Mouse (Mus musculus): Measurements from ENCODE around the gene Agps.
"Not testable (repeated sequence)": the region's sequence is repeated elsewhere in the genome, so short reads cannot be mapped to it uniquely, and the experiment has no call there.

Agps gene

DNA sequence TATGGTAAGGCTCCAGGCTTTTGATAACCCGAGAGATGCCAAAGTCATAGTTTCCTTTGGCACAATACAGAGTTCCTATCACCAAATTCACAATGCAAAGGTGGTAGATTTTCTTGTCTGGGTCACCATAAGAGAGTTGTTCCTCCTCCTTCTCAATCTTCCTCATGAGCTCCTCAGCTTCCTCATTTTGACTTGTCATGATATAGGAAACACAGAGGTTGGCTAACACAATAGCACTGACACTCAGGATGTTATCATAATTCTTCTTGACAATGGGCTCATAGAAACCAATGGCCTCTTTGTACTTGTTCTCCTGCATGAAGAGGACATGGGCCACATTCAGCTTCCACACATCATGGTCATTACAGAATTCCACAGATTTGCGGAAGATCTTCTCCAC is 104.7 kb downstream of the Agps start:
- not testable (repeated sequence) for DNase-seq

GRCm38 (mm10) chr2:75937520-75938116 is 105.6 kb downstream of the Agps start:
- not testable (repeated sequence) for DNase-seq

DNA sequence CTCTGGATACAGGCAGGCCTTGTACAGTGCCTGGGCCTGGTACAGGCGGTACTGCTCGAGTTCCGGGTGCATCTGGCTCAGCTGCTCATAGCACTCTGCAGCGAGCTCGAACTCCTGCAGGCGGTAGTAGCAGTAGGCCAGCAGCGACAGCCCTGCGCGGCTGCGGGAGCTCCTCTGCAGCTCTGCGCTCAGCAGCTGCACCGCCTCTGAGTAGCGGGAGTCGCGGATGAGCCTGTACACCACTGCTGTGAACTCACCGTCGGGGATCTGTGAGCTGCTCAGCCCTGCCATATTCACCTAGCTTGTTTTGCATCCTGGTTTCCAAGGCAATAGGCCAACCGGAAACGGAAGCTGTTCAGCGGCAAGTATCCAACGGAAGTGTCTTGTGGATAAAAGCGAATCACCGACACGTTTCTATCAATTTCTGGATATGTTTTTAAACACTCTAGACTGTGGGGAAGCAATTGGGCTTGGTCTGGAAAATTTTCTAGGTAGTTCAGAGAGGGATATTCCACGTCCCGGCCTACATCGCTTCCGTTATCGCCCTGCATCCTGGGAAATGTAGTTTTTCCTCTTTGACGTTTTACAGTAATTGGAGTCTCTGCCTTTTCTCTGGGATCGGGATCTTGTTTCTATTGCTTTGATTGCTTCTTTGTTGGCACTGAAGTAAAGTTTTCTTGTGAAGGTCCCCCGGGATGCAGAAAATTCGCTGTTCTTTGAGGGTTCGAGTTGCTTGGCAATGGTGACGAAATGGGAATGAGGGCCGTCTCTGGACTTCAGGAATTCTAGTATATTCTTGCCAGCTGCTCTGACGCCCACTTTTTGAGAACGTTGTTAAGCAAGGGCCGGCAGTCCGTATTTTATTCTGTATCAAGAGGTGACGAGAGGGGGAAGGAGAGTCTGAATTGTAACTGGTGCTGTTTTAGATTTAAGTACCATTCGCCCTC is 106.4 kb downstream of the Agps start, which contains the start of gene Ttc30b:
Gene Ttc30b, minus strand, starts transcription at position 469 of the 947 bp plus-strand sequence.
- peak; percentile 78 for DNase-seq

GRCm38 (mm10) chr2:75950685-75951084 is 118.7 kb downstream of the Agps start:
- no peak for DNase-seq

DNA sequence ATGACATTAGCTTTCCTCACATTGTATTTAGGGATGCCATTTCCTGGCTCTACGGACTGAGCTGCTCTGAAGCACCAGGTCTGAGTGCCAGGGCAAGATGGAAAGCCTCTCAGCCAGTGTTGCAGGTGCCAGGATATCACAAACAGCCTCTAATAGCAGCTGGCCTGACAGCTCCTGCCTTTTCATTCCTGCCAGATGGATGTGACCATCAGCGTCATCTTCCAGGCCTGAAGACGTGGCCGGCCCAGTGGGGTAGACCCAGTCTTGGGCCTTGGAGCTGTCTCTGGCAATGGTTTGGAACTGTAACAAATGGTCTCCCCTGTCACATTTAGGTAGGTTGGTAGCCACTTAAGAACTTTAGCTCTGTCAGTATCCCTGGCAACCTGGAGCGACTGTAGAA is 121.3 kb downstream of the Agps start:
- DNase-seq, result no peak

DNA sequence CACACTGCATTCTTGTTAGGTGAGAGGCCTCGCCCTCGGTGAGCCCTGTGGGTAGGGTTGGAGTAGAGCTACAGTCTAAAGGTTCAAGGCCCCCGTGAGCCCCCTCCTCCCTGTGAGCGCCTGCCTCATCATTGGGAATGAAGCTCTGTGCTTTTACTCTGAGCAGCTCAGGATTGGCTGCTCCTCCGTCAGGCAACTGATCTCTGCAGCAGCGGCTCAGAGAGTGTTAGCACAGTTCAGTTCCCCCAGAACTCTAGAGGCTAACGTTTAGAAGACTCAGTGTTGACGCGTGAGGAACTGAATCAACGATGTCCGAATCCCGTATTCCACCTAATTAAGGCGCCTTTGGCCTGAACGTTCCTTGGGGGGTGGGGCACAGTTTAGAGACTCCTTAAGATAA is 123.7 kb downstream of the Agps start:
- no peak for DNase-seq

DNA sequence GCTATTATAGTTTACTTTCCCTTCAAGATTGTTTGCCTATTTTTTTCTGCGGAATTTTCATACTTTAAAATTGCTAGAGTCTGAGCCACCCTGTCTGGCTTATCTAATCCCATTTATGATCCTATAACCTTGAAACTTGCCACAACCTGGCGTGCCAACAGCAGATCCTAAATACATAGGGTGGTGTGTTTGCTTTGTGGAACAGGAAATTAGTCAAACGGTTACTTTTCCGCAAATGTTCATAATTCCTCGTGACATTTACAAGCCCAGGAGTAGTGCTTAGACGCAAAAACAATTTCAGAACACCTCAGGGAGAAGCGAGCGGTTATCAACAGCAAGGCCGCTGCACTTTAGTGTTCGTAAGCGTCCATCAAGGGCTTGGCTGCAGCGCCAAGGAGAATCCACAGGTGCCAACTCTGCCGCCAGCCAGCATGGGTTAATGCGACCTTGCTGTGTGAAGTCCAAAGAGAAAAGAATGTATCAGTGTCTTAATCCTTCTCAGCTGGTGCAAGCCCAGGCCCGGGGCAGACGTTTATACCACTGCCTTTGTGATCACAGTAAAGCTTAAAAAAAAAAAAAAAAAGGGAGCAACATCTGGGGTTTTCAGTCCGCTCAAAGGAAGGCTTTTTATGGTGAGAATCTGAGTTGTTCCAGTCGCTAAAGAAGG is 127.3 kb downstream of the Agps start:
- DNase-seq, result no peak

DNA sequence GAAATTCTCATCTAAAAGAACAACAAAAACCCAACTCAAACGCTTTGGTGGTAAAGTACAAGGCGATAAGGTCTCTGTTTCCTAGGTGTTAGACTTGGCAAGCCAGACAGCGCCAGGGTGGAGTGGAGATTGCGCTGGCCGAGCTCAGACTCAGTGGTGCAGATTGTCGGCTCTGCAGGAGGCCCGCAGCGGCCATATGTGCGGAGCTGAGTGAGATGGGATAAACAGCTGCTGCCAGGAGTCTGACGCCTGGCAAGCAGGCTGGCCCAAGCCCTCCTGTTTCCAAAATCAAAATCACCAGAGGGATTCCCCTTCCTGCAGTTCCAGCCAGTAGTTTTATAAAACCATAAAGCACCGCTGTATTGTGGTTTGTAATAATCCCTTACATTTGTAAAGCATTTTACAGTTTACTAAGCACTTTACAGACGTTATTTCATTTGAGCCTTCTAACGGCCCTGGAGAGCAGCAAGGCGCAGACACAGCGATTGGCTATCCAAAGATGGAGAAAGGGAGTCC is 127.9 kb downstream of the Agps start:
- no peak for DNase-seq

- no peak for DNase-seq
Observed at GRCm38 (mm10) chr2:75960366-75961330, 128.7 kb downstream of the Agps start.

GRCm38 (mm10) chr2:75963211-75963840 is 131.3 kb downstream of the Agps start:
- no peak for DNase-seq

- no peak for DNase-seq
Observed at GRCm38 (mm10) chr2:75964051-75964450, 132.1 kb downstream of the Agps start.

DNA sequence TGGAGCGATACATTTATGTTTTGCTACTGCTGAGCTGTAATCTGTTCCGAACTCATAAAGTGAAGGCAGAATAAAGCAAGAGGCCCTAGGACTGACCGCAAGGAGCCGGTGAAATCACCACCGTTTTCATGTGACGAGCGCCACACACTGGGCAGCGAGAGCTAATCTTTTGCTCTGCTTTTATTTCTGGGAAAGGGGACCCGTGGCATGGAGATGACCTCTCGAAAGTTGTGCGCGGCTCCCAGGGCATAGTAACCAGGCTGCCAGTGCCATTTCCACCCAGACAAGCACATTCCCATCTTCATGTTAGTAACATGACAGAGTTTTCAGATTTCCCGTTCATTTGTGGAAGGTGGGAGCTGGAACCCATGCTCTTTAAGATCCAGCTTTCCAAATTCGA is 132.5 kb downstream of the Agps start:
- peak; percentile 44 for DNase-seq

- peak; percentile 57 for DNase-seq
Observed at GRCm38 (mm10) chr2:75964972-75965371, 133.0 kb downstream of the Agps start.

GRCm38 (mm10) chr2:75974131-75974530 is 142.2 kb downstream of the Agps start:
- no peak for DNase-seq

- DNase-seq, result not testable (repeated sequence)
Observed at GRCm38 (mm10) chr2:75976070-75976469, 144.1 kb downstream of the Agps start.

- DNase-seq, result not testable (repeated sequence)
Observed at GRCm38 (mm10) chr2:75977752-75978368, 145.9 kb downstream of the Agps start, which contains the start of gene Ttc30a2. Ttc30a2 (minus strand) TSS chr2:75978170.
